Mouse (Mus musculus): ENCODE results near the gene Slc2a10.

- no peak for TF ChIP-seq CTCF (IDR thresholded peaks at IDR 0.05; ENCODE audit: borderline replicate concordance, control insufficient read depth, extremely low read depth, insufficient read depth, low read length, poor library complexity)
- TF ChIP-seq POLR2A (IDR thresholded peaks at IDR 0.05; ENCODE audit: control insufficient read depth, extremely low read depth, insufficient read depth, low read length, poor library complexity), result no peak
These were observed 45.4 kb upstream of the Slc2a10 start for GRCm38 (mm10) chr2:165458189-165458588.

All from thymus, adult 2 months (tissue).